Mouse (Mus musculus) olfactory bulb, adult 2 months (tissue): ENCODE data around the gene Ogfod1.

Source experiments
- CTCF ChIP-seq: fragments of 200-500 bp; IDR thresholded peaks from 2 replicates; pipeline ENCODE4 v1.5.1; 2012; ENCODE audit warnings: low read depth, mild to moderate bottlenecking, low read length, moderate library complexity; ENCODE audit not compliant: insufficient read depth
- POLR2A ChIP-seq: fragments of 200-500 bp; IDR thresholded peaks from 2 replicates; pipeline ENCODE4 v1.6.1; 2012; ENCODE audit warnings: mild to moderate bottlenecking, low read depth, low read length, moderate library complexity; ENCODE audit not compliant: insufficient read depth

GRCm38 (mm10) chr8:94113435-94113834 is 76.4 kb downstream of the Ogfod1 start:
- TF ChIP-seq POLR2A (no peak), CTCF (no peak)
